Mouse (Mus musculus) erythroblast, embryonic 14.5 days (primary cell): ENCODE results near the gene Ttll6. TPM values are rescaled to one million over a fixed set of nuclear protein-coding genes. Genes with fewer than 3 reads are reported as not detected.
"Not testable (repeated sequence)": the region's sequence is repeated elsewhere in the genome, so short reads cannot be mapped to it uniquely, and the experiment has no call there.

Experiments
- H3K27me3 ChIP-seq: 2 replicates; pipeline ENCODE4 v1.6.1; 2012; ENCODE audit warnings: inconsistent platforms; ENCODE audit not compliant: control insufficient read depth
- H3K36me3 ChIP-seq: 2 replicates; pipeline ENCODE4 v1.6.1; 2012; ENCODE audit warnings: mild to moderate bottlenecking, inconsistent platforms; ENCODE audit not compliant: control insufficient read depth
- H3K4me1 ChIP-seq: 2 replicates; pipeline ENCODE4 v1.6.1; 2012; ENCODE audit warnings: inconsistent platforms; ENCODE audit not compliant: control insufficient read depth
- H3K4me3 ChIP-seq: replicated peaks from 2 replicates; pipeline ENCODE3; 2012; ENCODE audit warnings: moderate library complexity, mild to moderate bottlenecking, inconsistent platforms
- H3K9me3 ChIP-seq: 2 replicates; pipeline ENCODE4 v1.6.1; 2012; ENCODE audit warnings: low read length, inconsistent platforms, mixed read lengths; ENCODE audit not compliant: control insufficient read depth
- GATA1 ChIP-seq: IDR thresholded peaks from 2 replicates; pipeline ENCODE4 v1.6.1; 2012; ENCODE audit warnings: low read length, inconsistent platforms, mixed read lengths
- TAL1 ChIP-seq: IDR thresholded peaks from 3 replicates; pipeline ENCODE4 v1.6.1; 2012; ENCODE audit warnings: low read length, inconsistent platforms, mixed read lengths
- polyA plus RNA-seq: library from polyadenylated mRNA; stranded (reverse); fragments of >175 nt; gene quantifications from 2 replicates; pipeline ENCODE4 v1.2.3, GENCODE M21; 2012

The Ttll6 gene
- not detected in 2 replicates for polyA plus RNA-seq

DNA sequence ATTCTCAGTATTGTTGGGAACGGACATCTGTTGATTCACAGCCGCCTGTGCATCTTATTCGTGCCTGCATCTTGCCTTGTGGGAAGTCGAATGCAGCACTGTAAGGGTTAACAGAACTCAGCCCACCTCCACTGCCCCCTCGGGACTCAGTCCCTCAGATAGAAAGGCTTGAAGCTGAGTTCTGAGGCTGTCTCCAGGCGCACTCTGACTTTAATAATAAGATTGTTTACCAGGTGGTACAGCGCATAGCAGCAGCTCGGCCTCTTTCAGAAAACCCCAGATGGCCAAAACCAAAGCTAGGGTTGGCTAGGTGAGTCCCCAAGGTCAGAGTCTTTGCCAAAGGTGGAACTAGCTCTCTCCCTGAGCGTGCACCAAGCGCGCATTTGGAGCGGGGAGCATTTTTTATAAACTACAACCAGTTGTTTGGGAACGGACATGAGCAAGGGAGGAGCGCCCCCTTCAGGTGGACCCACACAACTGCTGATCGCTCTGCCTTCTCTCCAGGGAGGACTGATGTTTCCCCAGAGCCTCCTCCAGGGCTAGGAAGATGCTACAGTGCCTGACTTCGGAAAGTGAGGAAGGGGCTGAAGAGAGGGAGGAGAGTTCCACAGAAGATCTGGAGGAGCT is at the start of gene Ttll6:
Gene Ttll6 (plus strand): TSS at position 548 of the 627 bp plus-strand sequence.
- Histone ChIP-seq H3K4me1 (no peaks in the 10 kb centered on the region), H3K36me3 (no peaks in the 10 kb centered on the region), H3K9me3 (no peaks in the 10 kb centered on the region), H3K27me3 (peaks cover 5% of the 10 kb centered on the region), H3K4me3 (no peak within 1 kb of the TSS)
- no peak for TF ChIP-seq GATA1
- no peak for TF ChIP-seq TAL1

DNA sequence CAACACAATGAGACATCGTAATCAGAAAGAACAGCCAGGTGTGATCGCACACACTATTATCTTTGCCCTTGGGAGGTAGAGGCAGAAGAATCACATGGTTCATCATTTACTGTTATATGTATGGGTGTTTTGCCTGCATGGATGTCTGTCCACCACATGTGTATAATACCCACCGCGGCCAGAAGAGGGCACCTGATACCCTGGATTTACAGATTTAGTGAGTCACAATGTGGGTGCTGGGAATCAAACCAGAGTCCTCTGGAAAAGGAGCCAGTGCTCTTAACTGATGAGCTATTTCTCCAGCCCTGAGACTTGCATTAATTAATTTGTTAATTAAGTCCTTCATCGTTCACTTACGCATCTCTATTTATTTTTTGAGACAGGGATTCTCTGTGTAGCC is 45.6 kb upstream of the Ttll6 start:
- H3K4me3 ChIP-seq, result no peak overlapping the region
- TF ChIP-seq TAL1 (no peak), GATA1 (no peak)
- no peaks in the 10 kb centered on the region for H3K36me3 ChIP-seq
- H3K4me1 ChIP-seq, result no peaks in the 10 kb centered on the region
- H3K9me3 ChIP-seq, result peaks cover 7% of the 10 kb centered on the region
- peaks cover 10% of the 10 kb centered on the region; the same call in 1 of the 2 replicates for H3K27me3 ChIP-seq

GRCm38 (mm10) chr11:96091073-96091472 is 42.5 kb upstream of the Ttll6 start:
- H3K4me1 ChIP-seq, result no peaks in the 10 kb centered on the region
- peaks cover 3% of the 10 kb centered on the region; the same call in 1 of the 2 replicates for H3K27me3 ChIP-seq
- H3K9me3 ChIP-seq, result peaks cover 7% of the 10 kb centered on the region
- no peaks in the 10 kb centered on the region for H3K36me3 ChIP-seq
- H3K4me3 ChIP-seq, result no peak overlapping the region
- TF ChIP-seq TAL1 (no peak), GATA1 (no peak)

DNA sequence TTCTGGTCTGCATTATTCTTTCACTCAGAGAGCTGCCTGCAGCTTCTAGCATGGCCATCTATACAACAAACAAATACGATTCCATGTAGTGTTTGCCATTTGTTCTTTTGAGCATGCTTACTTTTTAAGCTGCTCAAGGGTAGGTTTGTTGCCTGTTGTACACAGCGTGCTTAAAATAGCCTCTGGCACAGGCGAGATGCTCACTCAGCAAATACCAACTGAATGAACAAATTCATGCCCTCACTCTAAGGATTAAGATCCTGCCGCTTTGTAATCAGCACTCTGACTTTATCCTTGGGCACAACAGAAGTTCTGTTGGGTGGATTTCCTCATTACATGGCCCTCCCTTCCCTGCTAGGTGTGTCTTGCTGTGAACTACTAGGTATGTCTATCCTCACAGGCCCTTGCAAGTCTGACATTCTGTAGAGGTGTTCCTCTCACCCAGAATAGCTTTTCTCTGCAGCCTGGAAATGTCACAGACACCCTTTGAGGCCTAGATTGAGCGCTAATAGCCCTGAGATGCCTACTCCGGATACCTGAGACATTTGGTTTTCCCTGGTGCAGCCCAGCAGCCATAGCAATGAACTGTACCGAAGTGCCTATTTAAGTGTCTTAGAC is 40.8 kb upstream of the Ttll6 start:
- Histone ChIP-seq H3K9me3 (peaks cover 5% of the 10 kb centered on the region), H3K4me3 (no peak overlapping the region), H3K27me3 (peaks cover 3% of the 10 kb centered on the region; the same call in 1 of the 2 replicates), H3K4me1 (no peaks in the 10 kb centered on the region), H3K36me3 (no peaks in the 10 kb centered on the region)
- TF ChIP-seq TAL1 (no peak), GATA1 (no peak)

- no peaks in the 10 kb centered on the region for H3K4me1 ChIP-seq
- H3K9me3 ChIP-seq, result no peaks in the 10 kb centered on the region
- no peak overlapping the region for H3K4me3 ChIP-seq
- TF ChIP-seq TAL1, result no peak
- no peak for TF ChIP-seq GATA1
- H3K36me3 ChIP-seq, result no peaks in the 10 kb centered on the region
- H3K27me3 ChIP-seq, result 0 out of 2 replicates have a peak, but pooled peaks cover 3% of the 10 kb centered on the region
Measured at GRCm38 (mm10) chr11:96093361-96093760, 40.2 kb upstream of the Ttll6 start.

DNA sequence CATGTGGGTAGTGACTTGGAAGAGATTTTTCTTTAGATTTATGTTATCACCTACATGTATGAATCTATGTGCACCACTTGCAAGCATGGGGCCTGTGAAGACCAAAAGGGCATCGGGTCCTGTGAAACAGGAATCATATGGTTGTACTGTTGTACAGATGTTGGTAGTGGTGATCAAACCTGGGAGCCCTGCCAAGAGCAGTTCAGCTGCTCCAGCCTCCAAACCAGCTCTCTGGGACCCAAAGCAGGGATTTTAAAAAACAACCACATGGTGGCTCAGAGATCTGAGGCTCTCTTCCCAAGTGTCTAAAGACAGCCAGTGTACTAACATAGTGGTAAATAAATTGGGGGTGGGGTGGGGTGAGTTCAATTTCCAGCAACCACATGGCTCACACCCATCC is 25.2 kb upstream of the Ttll6 start:
- H3K36me3 ChIP-seq, result no peaks in the 10 kb centered on the region
- no peaks in the 10 kb centered on the region for H3K4me1 ChIP-seq
- TF ChIP-seq GATA1, result no peak
- no peak for TF ChIP-seq TAL1
- H3K27me3 ChIP-seq, result no peaks in the 10 kb centered on the region
- H3K9me3 ChIP-seq, result no peaks in the 10 kb centered on the region
- no peak overlapping the region for H3K4me3 ChIP-seq

- not testable (repeated sequence) for H3K27me3 ChIP-seq, H3K9me3 ChIP-seq, H3K4me1 ChIP-seq, H3K4me3 ChIP-seq, H3K36me3 ChIP-seq
Measured at GRCm38 (mm10) chr11:96110950-96111349, 22.6 kb upstream of the Ttll6 start.

- H3K27me3 ChIP-seq, result no peaks in the 10 kb centered on the region
- no peak for TF ChIP-seq TAL1
- TF ChIP-seq GATA1, result no peak
- no peaks in the 10 kb centered on the region for H3K4me1 ChIP-seq
- H3K36me3 ChIP-seq, result no peaks in the 10 kb centered on the region
- H3K9me3 ChIP-seq, result no peaks in the 10 kb centered on the region
- no peak within 1 kb of the TSS for H3K4me3 ChIP-seq
Measured at GRCm38 (mm10) chr11:96111751-96112150, 21.8 kb upstream of the Ttll6 start, which contains the start of gene Calcoco2. TSS of gene Calcoco2 (minus strand) at chr11:96111964.

GRCm38 (mm10) chr11:96114077-96114476 is 19.5 kb upstream of the Ttll6 start:
- TF ChIP-seq GATA1, result no peak
- TF ChIP-seq TAL1, result no peak
- no peaks in the 10 kb centered on the region for H3K36me3 ChIP-seq
- H3K4me3 ChIP-seq, result no peak overlapping the region
- no peaks in the 10 kb centered on the region for H3K27me3 ChIP-seq
- no peaks in the 10 kb centered on the region for H3K9me3 ChIP-seq
- no peaks in the 10 kb centered on the region for H3K4me1 ChIP-seq
